Mouse (Mus musculus): ENCODE results near the gene Gm2a.

DNA sequence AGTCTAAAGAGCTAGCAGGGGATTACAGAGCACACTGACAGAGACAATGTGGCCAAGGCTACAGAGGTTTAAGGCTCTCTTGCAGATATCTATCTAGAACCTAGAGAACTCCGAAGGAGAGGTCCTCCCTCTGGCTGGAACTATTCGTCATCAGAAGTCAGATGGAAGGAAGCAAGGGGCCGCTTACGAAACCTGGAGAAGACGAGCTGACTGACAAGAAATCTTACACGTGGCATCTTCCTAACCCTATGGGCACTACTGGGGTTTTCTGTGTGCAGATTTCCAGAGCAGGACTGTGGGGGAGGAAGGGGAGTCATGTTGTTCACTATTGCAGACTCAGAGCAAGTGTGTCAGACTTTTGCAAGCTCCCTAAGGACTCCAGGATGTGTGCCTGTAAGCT lies 49.5 kb downstream of the Gm2a start:
- TF ChIP-seq CTCF (conservative IDR thresholded peaks at IDR 0.05; ENCODE audit: low read length), result no peak
- no peak for TF ChIP-seq NANOG (IDR thresholded peaks at IDR 0.05; ENCODE audit: borderline replicate concordance, low read length)
- TF ChIP-seq POU5F1 (IDR thresholded peaks at IDR 0.05; ENCODE audit: borderline replicate concordance, low read length), result no peak
